Mouse (Mus musculus) megakaryocyte, embryonic 14.5 days (primary cell): ENCODE measurements around the gene Ncor2. TPM values are rescaled to one million over a fixed set of nuclear protein-coding genes. Genes with fewer than 3 reads are reported as not detected.

Experiments used
- H3K27me3 ChIP-seq: replicated peaks from 2 replicates; pipeline ENCODE3; 2012; ENCODE audit warnings: inconsistent platforms
- H3K36me3 ChIP-seq: replicated peaks from 2 replicates; pipeline ENCODE3; 2012; ENCODE audit warnings: low read length, inconsistent platforms, mixed read lengths
- H3K4me1 ChIP-seq: 2 replicates; pipeline ENCODE4 v1.6.1; 2012; ENCODE audit warnings: inconsistent platforms
- H3K4me3 ChIP-seq: replicated peaks from 2 replicates; pipeline ENCODE3; 2012; ENCODE audit warnings: moderate library complexity, mild to moderate bottlenecking, inconsistent platforms
- H3K9me3 ChIP-seq: 2 replicates; pipeline ENCODE4 v1.6.1; 2012; ENCODE audit warnings: inconsistent platforms
- FLI1 ChIP-seq: IDR thresholded peaks from 2 replicates; pipeline ENCODE4 v1.6.1; 2012; ENCODE audit warnings: low read length, inconsistent platforms, mixed read lengths
- GATA1 ChIP-seq: IDR thresholded peaks from 3 replicates; pipeline ENCODE4 v1.6.1; 2012; ENCODE audit warnings: mixed read lengths, low read length, inconsistent platforms, borderline replicate concordance
- polyA plus RNA-seq: library from polyadenylated mRNA; stranded (reverse); fragments of >175 nt; gene quantifications from 2 replicates; pipeline ENCODE4 v1.2.3, GENCODE M21; 2012; ENCODE audit warnings: low replicate concordance; ENCODE audit not compliant: insufficient read depth

Ncor2 gene
- polyA plus RNA-seq, 1 experiment, result 109 TPM

DNA sequence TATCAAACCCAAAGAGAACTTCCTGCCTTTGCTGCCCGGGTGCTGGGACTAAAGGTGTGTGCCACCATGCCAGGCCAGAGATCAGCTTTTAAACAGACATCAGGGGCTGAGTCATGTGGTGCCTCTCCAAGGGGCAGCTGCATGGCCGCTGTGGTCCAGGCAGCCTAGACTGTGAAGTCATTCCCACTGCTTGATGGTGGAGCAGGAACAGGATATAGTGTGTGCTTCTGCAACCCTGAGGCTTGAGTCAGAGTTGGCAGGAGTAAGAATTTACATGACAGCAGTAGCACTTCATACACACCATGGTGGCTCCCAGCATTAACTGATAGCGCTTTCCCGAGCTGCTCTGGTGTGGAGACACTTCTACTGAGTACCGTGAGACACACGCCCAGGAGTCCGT, 106.6 kb downstream of the Ncor2 start:
- peaks cover 20% of the 10 kb centered on the region for H3K27me3 ChIP-seq
- no peaks in the 10 kb centered on the region for H3K9me3 ChIP-seq
- peak overlapping the region; percentile 42 for H3K4me3 ChIP-seq
- no peak for TF ChIP-seq FLI1
- no peak for TF ChIP-seq GATA1
- peaks cover 80% of the 10 kb centered on the region for H3K4me1 ChIP-seq
- H3K36me3 ChIP-seq, result peaks cover 84% of the 10 kb centered on the region

DNA sequence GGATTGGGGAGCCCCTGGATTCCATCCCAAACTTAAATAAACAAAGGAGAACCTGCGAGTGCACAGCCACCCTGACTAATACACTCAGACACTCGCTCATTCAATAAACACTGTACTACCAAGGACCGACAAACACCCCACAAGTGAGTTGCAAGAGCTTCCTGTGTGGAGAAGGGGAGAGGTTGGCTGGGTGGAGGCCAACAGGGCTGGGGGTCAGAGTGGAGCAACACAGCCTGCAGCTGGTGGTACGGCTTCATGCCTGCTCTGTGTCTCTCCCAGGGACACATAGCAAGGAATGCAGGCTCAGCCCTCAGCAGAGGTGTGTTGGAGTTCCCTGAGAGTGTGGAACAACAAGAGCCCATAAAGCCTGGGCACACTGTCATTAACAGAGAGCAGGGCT, 107.1 kb downstream of the Ncor2 start:
- TF ChIP-seq FLI1 (no peak), GATA1 (no peak)
- peaks cover 78% of the 10 kb centered on the region for H3K4me1 ChIP-seq
- no peaks in the 10 kb centered on the region for H3K9me3 ChIP-seq

DNA sequence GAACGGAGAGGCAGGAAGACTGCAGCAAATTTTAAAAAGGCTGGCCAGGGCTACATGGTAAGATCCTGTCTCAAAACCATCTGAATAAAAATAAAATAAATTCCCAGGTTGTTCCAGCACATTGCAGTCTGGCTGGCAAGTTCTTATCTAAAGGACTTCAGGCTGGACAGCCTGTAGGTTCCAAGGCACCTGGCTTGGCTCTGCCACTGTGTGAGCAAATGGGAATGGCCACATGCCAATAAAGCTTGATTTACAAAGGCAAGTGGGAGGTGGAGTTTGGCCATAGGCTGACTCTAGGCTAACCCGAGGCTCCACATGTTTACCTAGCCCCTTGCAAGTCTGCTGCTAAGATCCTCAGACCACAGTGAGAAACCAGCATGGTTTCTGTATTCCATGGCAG, 108.6 kb downstream of the Ncor2 start:
- Histone ChIP-seq H3K9me3 (no peaks in the 10 kb centered on the region), H3K27me3 (peaks cover 19% of the 10 kb centered on the region), H3K36me3 (peaks cover 84% of the 10 kb centered on the region), H3K4me3 (no peak overlapping the region), H3K4me1 (peaks cover 68% of the 10 kb centered on the region)
- no peak for TF ChIP-seq GATA1

More for the DNA sequence above, 107.1 kb downstream of the Ncor2 start:
- peaks cover 84% of the 10 kb centered on the region for H3K36me3 ChIP-seq
- H3K27me3 ChIP-seq, result peaks cover 17% of the 10 kb centered on the region
- peak overlapping the region; percentile 77 for H3K4me3 ChIP-seq

DNA sequence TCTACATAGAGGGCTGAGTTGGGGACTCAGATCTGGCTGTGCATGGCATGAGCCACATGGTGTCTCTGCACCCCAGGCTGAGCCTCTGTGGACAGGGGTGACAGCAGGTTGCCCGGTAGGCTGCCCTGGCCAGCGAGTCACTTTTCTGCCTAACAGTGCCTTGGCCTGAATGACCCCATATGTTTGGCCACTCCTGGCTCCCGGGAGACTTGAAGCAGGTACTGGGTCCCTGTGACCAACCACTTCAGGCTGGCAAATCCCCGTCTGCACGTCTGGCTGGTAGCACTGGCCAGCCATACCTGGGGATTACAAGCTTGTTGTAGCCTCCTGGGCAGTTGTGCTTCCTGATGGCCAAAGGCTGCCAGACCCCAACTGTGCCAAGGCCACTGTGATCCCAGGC, 109.1 kb downstream of the Ncor2 start:
- H3K9me3 ChIP-seq, result no peaks in the 10 kb centered on the region
- peaks cover 21% of the 10 kb centered on the region for H3K27me3 ChIP-seq
- H3K4me3 ChIP-seq, result no peak overlapping the region
- peaks cover 63% of the 10 kb centered on the region for H3K4me1 ChIP-seq
- H3K36me3 ChIP-seq, result peaks cover 84% of the 10 kb centered on the region
- TF ChIP-seq GATA1 (no peak), FLI1 (no peak)

DNA sequence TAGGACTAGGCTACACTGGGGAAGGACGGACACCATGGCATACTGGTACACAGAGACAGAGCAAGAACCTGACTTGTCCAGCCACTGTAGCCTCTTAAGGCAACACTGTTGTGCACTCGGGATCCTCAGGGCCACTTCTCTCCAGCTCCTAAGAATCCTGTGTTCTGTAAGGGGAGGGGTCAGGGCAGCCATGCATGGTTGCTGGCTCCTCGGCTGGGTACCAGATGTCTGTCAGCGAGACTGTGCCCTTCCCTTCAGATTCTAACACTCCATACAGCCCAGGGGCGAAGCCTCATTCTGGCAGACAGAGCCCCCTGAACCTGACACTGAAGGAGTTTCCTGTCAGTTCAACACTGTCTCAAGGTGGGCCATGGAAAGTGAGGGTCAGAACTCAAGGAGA, 109.6 kb downstream of the Ncor2 start:
- TF ChIP-seq GATA1 (no peak), FLI1 (no peak)
- H3K27me3 ChIP-seq, result peaks cover 22% of the 10 kb centered on the region
- H3K4me1 ChIP-seq, result peaks cover 59% of the 10 kb centered on the region
- H3K9me3 ChIP-seq, result no peaks in the 10 kb centered on the region
- H3K4me3 ChIP-seq, result no peak overlapping the region
- H3K36me3 ChIP-seq, result peaks cover 84% of the 10 kb centered on the region

DNA sequence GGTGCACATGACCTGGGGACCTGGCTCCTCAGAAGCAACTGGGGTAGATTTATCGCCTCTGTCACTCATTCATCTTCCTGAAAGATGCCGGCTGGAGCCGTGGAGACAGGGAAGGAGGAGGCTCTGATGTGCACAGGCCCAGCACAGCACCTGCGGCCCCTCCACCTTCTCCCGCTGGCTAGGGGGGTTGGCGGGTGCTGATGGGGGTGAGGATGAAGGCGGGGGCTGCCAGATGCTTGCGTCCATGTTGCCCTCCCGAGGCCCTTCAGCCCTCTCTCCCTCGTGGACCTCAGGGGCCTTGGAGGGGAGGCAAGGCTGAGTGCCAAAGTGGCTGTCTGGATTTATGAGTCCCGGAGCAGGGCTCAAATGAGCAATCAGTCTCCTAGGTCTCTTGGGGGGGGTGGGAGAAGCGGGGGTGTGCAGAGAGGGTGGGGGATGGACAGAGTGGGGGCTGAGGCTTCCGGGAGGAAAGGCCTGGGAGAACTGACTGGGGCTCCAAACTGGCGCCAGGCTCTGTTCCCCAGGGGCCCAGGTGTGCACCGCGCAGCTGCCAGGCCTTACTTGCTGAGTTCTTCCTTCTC, 110.6 kb downstream of the Ncor2 start:
- Histone ChIP-seq H3K9me3 (no peaks in the 10 kb centered on the region), H3K36me3 (peaks cover 86% of the 10 kb centered on the region), H3K4me3 (no peak overlapping the region), H3K4me1 (peaks cover 54% of the 10 kb centered on the region), H3K27me3 (peaks cover 30% of the 10 kb centered on the region)
- no peak for TF ChIP-seq FLI1

DNA sequence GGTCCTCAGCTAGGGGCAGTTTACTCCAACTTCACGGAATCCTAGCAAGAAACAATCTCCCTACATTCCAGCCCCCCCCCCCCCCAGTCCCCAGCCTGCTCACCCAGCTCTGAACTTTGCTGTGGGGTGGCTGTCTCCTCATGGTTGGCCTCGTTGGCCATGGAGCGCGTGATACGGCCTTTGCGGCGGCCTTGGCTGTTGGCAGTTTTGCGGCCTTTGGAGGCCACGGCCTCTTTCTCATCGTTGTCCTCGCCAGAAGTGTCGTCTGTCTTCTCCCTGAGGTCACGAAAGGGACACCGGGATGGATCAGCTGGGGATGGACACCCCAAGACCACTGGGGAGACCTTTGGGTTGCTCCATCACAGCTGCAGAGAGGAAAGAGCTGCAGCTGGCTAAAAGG, 111.3 kb downstream of the Ncor2 start:
- peaks cover 54% of the 10 kb centered on the region for H3K4me1 ChIP-seq
- peaks cover 36% of the 10 kb centered on the region for H3K27me3 ChIP-seq
- H3K9me3 ChIP-seq, result no peaks in the 10 kb centered on the region
- peaks cover 89% of the 10 kb centered on the region for H3K36me3 ChIP-seq
- H3K4me3 ChIP-seq, result no peak overlapping the region
- no peak for TF ChIP-seq GATA1

DNA sequence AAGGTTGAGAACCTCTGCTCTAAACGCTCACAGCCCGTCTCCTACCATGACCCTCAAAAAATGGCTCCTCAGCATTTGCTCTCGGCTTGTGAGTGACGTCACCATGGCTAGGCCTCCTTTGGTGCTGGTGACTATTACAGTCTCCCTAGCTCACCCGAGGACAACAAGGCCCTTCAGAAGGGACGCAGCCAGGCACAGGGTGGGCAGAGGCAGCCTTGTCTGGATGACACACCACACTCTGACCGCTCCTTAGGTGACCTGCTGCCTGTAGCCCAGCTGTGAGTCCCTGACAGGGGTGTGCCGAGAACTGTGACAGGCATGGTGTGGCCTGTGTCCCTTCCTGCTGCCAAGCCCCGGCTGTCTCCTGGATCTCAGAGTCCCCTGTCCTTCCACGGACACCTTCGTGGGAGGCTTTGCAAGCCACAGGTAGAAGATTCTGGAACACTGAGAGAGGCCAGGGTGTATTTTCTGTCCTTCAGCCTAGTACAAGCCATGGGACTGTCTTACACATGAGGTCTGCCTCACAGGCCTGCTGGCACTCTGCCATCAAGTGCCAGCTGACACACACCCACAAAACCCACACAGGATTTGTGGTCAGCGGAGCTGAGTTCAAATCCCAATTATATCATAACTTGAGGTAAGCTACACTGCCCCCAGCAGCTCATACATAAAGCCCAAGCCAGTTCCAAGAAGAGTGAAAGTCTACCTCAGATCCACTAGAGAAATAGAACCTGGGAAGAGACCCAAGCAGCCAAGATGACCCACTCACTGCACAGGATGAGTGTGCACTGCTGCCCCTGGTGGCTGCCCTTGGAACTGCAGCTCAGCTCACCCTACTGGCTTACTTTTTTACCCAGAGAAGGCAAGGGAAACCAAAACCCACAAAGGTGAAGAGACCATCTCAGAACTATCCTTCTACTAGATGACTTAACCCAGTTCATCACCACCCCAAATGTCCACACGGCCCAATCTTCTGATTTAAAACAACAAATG, 112.2 kb downstream of the Ncor2 start:
- no peak for TF ChIP-seq GATA1
- TF ChIP-seq FLI1, result no peak
- Histone ChIP-seq H3K9me3 (no peaks in the 10 kb centered on the region), H3K4me1 (peaks cover 52% of the 10 kb centered on the region), H3K4me3 (peak overlapping the region; percentile 33), H3K27me3 (peaks cover 42% of the 10 kb centered on the region), H3K36me3 (peaks cover 93% of the 10 kb centered on the region)

DNA sequence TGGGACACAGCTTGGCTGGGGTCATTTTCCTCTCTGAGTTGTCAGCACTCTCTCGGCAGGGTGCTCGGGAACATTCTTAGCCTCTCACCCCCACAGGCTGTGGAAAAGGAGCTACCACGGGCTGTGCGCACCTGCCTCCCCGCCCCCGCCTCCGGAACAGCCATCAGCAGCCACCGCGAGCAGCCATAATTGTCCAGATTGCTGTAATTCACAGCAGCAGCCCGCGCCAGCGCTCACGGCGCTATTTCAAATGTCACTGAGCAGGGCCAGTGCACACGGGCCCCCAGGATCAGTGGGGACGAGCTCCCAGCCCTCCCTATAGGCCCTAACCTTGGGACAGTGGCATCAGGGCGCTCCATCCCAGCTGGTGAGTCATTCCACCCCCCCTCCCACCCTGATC, 116.0 kb downstream of the Ncor2 start:
- H3K4me1 ChIP-seq, result peaks cover 66% of the 10 kb centered on the region
- H3K27me3 ChIP-seq, result peaks cover 49% of the 10 kb centered on the region
- peaks cover 72% of the 10 kb centered on the region for H3K36me3 ChIP-seq
- no peak overlapping the region for H3K4me3 ChIP-seq
- H3K9me3 ChIP-seq, result no peaks in the 10 kb centered on the region
- TF ChIP-seq GATA1 (no peak), FLI1 (no peak)

DNA sequence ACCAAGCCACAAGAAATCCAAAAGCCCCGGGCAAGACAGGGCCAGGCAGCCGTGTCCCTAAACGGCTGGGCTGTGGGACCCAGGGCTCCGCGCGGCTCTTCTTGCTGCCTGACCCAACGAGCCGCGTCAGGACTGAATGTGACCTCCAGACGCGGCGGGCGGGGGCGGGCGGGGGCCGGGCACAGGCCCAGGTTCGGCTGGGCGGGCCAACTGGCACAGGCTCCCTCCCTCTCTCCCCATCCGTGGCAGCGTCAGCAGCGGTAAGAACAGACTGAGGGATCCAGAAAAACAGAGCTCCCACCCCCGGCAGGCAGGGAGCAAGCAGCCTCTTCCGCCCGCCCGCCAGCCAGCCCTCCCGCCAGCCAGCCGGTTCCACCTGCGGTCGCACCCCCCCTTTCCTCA, 120.8 kb downstream of the Ncor2 start:
- Histone ChIP-seq H3K4me3 (peak overlapping the region; percentile 92), H3K4me1 (peaks cover 98% of the 10 kb centered on the region), H3K36me3 (peaks cover 54% of the 10 kb centered on the region), H3K27me3 (peaks cover 30% of the 10 kb centered on the region), H3K9me3 (no peaks in the 10 kb centered on the region)
- no peak for TF ChIP-seq GATA1
- no peak for TF ChIP-seq FLI1
